Mouse (Mus musculus) frontal cortex, postnatal 25 days (tissue): ENCODE data around the gene Bbs9.
"Not testable (repeated sequence)": the region's sequence is repeated elsewhere in the genome, so short reads cannot be mapped to it uniquely, and the experiment has no call there.

Experiments
- DNase-seq, 2 experiments: peaks; one replicate each; pipeline ENCODE4 v3.0.0; 2022; ENCODE audit warnings: low spot score in 2 of 2

Gene Bbs9

DNA sequence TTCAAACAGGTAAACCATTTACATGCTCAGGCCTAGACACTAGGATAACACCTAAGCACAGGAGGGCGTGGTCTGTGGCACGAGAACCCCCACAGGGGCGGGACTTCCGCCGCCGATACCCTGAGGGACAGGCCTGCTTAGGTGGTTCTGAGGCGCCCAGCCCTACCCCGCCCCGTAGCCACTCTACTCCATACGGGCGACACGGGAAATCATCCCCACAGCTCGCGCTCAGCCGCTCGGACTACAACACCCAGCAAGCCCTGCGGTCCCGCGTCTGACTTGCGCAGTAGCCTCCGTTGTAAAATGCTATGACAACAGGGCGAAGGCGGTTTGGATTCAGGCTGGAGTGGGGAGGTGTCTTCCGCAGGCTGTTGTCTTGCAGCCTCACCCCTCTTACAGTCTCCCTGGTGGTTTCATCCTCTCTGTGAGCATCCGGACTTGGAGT lies at the start of gene Bbs9:
Bbs9 (plus strand) TSS at position 292 of the 445 bp plus-strand sequence.
- DNase-seq: peak; percentile 87 to 89

DNA sequence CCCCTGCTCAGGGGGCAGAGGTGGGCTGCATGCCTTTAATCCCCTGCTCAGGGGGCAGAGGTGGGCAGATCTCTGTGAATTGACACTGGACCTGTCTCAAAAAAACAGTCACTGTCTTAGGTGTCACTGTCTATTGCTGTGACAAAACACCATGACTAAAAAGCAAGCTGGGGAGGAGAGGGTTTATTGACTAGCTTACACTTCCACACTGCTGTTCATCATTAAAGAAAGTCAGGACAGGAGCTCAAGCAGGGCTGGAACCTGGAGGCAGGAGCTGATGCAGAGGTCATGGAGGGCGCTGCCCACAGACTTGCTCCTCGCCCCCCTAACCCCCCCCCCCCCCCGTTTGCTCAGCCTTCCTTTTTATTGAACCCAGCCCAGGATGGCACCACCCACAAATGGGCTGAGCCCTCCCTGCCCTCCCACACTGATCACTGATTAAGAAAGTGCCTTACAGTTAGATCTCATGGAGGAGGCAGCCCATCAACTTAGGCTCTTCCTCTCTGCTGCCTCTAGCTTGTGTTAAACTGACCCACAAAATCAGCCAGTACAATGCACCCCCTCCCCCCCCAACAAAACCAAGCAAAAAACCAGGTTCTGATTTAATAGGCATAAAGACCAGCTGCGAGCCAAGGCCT lies 47.4 kb upstream of the Bbs9 start:
- no peak for DNase-seq

DNA sequence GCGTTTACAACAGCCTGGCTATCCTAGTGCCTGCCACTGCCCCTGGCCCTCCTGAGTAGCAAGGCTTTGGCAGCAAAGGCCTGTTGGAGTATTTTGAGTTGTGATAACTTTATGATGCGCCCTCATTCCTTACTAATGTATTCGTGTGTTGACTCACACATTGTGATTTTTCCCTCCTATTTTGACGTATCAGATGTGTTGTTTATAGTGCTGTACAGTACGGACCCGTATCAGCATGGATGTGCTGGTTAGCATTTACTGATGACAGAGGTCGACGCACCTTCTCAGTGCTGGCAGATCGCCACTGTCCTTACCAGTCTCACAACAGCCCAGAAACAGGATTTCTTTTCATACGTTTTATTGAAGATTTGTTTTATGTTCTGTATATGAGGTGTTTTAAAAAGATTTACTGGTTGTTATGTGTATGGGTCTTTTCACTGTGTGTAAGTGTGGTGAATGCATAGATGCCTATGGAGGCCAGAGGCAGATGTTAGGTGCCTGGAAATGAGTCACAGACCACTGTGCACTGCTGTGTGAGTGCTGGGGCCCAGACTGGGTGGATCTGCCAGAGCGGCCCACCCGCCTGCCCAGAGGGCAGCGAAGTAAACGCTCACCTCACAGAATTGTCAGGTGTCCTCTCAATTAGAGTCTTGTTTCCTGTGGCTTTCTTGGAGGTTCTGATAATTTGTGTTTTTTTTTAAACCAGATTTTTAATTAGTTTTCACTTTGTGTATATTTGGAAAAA lies 46.7 kb upstream of the Bbs9 start:
- no peak for DNase-seq

DNA sequence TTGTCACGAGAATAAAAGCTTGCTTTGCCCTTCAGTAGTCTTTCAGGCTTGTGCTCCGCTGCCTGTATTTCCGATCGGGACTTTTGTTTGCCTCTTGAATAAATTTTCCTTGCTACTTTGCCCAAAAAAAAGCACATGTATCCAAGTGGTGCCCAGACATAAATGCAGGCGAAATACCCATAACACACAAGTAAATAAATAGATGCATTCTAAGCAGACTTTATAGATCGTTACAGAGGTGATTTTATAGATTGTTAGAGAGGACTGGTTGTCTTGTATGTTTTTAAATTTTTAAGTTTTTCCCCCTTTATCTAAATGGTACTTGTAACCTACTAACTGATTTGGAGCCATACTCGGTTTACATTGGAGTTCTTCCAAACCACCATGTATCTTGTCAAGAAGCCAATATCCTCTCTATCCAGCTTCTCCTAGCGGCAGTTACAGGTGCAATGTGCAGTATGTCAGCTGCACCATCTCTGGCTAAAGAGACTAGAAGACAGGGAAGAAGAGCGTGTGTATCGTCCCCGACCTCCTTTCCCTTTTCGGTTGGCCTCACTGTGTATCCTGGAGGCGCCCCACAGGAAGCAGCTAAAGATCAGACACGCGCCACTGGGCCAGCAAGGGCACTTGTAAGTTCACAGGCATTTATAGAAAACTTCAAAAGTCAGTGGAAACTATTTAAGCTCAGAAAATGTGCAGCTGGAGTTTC lies 45.8 kb upstream of the Bbs9 start:
- no peak for DNase-seq

DNA sequence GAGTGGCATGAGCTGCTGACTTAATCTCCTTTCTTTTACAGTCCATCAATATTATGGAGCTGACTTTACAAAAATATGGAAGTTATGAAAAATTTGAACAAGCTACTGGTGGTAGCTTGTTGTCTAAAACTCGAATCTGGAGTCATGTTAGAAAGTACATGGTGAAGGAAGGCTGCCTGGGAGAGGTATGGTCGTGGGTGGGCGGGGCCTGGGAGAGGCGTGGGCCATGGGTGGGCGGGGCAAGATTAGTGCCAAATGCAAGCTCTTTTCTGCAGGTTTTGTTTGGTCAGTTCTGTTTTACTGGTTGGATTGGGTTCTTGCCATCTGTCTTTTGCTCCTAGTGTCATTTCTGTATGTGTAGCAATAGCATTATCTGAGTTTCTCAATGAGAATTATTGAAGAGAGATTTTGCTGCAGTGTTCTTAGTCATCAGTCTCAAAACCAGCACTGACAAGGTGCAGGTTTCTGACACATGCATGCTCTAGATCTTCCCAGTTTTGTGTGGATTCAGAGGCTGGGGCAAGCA lies 45.1 kb upstream of the Bbs9 start:
- DNase-seq: no peak

DNA sequence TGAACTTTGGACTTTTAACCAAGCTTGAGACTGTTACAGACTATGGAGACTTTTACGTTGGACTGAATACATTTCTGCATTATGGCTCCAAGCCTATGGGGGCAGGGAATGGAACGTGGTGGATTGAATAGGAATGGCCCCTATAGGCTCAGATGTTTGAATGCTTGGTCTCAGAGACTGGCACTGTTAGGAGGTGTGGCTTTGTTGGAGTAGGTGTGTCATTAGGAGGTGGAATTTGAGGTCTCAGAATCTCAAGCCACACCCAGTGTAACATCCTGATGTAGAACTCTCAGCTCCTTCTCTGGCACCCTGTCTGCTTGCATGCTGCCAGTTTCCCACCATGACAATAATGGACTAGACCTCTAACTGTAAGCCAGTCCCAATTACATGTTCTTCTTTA lies 42.3 kb upstream of the Bbs9 start:
- DNase-seq: no peak

DNA sequence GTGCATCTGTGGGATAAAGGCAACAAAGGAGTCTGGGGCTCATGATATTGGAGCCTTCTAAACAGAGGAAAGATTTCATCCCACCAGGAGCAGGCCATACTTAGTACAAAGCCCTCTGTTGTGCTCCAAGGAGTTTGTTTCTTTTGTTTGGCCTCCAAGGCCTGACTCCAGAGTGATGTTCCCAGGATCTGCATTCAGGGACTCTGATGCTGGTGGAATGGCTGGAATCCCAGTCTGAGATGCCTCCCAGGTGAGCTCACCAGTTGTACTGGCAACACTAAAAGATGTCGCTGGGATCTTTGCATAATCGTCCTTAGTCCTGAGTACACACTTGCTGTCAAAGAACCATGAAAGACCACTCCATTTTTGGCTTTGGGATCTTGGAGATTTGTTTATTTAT lies 41.4 kb upstream of the Bbs9 start:
- DNase-seq: no peak

DNA sequence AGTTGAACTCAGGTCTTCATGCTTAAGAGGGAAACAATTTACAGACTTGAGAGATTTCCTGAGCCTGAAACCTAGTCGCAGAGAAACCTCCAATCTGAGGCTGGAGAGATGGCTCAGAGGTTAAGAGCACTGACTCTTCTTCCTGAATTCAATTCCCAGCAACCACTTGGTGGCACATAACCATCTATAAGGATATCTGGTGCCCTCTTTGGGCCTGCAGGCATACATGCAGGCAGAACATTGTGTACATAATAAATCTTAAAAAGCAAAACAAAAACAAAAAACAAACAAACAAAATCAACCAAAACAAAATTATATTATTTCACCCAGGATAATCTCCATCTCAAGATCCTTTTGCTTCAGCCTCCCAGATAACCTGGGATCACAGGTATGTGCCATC lies 36.7 kb upstream of the Bbs9 start:
- DNase-seq: no peak

DNA sequence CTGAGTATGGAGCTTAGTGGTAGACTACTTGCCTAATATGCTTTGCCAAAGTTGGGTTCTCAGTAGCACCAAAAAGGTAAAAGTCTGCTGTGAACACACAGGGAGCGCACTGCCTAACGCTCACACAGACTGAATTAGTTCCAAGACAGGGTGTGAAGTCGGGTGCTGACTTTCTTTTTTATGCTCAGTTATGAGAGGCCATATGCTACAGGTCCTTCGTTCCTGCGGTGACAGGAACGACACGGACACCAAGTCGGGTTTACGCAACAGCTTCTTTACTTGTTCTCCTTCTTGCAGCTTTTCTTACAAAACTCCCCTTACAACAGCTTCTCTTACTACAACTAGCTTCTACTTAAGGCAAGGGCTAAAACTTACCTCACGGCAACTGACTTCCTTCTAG lies 32.4 kb upstream of the Bbs9 start:
- DNase-seq: no peak

DNA sequence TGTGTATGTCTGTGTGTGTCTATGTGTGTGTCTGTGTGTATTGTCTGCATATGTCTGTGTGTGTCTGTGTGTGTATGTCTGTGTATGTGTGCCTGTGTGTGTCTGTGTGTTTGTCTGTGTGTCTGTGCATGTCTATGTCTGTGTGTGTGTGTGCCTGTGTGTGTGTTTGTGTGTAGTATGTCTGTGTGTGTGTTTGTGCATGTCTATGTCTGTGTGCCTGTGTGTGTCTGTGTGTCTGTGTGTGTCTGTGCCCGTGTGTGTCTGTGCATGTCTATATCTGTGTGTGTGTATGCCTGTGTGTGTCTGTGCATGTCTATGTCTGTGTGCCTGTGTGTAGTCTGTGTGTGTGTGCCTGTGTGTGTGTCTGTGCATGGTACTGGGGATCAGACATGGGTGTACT lies 30.4 kb upstream of the Bbs9 start:
- no peak for DNase-seq

DNA sequence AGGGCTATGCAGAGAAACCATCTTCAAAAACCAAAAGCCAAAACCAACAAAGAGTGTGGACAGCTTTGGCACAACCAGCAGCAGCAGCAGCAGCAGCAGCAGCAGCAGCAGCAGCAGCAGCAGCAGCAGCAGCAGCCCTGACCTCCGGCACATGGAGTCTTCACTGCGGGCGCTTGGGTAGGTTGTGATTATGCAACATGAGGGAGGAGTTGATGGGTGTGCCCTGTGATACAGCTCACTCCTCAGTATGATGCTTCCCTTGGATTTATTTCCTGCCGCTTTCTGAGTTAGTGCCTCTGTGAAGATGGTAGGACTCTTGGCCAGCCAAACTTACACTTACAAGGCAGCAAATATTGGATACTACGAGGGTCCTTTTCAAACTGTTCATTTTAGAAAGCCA lies 28.3 kb upstream of the Bbs9 start:
- DNase-seq: no peak

DNA sequence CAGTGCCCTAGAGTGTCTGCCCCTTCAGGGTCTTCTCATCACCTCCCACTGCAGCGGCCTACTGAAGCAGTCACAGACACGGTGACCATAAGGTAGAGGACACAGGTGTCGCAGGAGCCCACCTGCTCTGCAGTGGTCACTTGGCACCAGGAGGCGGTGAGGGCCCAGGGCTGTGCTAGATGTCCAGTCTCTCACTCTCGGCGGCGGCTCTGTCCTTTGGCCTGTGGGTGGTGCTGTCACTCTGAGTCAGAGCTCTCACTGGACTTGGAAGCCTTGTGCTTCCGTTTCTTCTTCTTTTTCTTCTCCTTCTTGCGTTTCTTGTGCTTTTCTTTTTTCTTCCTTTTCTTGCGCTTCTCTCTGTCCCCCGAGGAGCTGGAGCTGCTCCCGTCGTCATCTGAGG lies 27.1 kb upstream of the Bbs9 start:
- no peak for DNase-seq

DNA sequence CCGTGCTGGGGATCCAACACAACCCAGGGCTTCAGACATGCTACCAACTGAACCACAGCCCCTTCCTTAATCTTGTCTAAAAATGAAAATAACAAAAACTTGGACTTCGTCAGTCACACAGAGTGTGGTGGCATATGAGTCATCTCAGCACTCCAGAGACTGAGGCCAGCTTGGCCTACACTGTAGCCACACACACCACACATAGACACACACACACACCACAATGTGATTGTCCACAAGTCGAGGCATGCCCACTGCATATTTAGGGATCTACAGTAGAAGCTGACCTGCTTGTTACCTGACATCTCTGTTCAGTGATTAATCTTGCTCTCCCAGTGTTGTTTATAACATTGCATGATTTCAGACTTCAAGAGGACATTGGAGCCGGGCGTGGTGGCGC lies 26.3 kb upstream of the Bbs9 start:
- no peak for DNase-seq

DNA sequence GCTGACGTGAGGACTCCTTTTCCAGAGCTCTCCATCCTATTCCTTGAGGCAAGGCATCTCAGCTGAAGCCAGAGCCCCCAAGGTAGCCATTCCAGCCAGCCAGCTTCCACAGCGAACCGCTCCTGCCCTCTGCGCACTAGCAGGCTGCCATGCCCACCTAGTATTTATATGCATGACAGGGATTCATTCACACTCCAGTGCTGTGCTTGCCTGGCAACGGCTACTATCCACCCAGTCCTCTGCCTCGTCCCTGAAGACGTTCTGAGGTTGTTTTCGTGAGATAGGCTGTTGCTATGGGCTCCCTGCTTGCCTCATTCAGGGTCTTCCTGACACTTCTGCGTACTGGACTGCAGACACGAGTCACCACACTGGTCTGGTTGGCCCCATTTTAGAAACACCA lies 22.8 kb upstream of the Bbs9 start:
- DNase-seq: no peak

DNA sequence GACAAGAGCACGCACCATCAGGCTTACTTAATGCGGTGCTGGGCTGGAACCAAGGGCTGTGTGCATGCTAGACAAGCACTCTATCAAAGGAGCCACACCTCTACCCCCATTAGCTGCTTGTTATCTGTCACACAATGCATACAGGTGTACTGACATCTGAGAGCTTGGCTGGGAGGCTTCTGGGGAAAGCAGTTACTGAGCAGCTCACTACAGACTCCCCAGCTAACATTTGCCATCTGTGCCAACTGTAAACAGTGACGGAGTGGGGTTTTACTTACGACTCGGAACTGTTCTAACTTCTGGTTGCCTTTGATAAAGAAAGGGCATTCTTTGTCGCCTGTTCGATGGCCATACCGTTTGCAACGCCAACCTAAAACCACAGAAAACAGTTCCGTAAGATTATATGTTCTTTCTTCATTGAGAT lies 22.0 kb upstream of the Bbs9 start:
- DNase-seq: no peak

DNA sequence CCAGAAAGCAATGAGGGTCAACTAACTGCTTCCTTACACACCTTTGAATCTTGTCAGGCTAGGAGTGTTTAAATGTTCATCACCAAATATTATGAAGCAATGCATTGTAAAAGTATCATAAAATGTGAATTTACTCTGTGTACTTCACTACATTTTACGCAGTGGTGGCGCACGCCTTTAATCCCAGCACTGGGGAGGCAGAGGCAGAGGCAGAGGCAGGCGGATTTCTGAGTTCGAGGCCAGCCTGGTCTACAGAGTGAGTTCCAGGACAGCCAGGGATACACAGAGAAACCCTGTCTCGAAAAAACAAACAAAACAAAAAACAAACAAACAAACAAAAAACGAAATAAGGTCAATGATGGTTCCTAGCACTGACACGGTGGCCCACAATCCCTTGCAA lies 21.5 kb upstream of the Bbs9 start, which contains the start of gene Gm17545:
Gm17545 (plus strand) TSS at position 301 of the 400 bp plus-strand sequence.
- not testable (repeated sequence) for DNase-seq

DNA sequence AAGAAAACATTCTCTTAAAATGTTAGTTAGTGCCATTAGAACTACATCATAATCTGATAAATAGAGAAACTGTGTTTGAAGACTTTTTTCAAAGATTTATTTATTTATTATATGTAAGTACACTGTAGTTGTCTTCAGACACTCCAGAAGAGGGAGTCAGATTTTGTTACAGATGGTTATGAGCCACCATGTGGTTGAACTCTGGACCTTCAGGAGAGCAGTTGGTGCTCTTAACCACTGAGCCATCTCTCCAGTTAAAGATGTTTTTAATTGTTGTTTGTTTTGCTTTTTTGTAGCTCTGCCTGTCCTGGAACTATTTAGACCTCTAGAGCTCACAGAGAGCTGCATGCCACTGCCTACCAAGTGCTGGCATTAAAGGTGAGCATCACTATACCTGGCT lies 20.5 kb upstream of the Bbs9 start:
- no peak for DNase-seq

DNA sequence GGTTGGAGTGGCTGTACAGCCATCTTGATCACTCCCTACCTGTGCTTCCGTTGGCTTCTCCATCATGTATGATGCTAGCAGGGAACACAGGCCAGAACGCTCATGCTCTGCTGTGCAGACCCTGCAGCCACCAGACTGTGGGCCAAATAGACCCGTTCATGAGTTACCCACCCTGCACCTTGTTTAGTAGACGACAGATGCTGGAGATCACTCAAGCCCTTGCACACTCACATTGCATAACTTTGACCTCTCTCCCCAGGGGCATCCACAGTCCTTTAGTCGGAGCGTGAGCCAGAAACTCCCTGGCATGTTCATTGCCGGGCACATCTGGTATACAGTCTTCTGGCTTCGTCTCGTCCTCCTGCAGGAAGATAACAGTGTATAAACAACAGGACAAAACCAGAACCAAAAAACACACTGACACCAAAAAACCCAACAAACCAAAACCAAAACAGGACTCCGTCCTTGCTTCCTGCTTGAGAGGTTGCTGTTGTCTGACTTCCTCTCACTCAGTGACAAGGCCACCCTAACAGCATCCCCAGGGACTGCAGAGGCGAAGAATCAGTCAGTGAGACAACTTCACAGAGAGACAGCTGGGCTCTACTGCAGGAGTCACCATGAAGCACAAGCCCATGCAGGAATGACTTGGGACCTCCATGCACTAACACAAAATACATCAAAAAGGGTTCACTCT lies 18.2 kb upstream of the Bbs9 start:
- no peak for DNase-seq

DNA sequence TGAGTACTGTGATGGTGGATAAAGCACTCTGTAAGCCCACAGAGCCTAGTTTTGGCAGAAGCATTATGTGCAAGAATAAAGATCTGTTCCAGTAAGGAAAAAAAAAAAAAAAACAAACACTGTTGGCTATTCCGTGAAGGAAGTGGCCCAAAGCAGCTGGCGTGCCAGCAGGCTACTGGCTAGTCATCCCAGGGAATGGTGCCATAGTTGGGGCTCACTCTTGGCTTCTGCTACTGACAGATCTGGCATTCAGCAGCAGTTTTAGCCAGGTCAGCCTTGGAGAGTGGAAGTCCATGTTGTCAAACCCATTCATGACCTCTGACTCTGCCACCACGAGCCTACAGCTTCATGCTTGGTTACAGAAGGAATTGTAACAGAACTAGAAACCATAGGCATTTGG lies 13.6 kb upstream of the Bbs9 start:
- DNase-seq: no peak

DNA sequence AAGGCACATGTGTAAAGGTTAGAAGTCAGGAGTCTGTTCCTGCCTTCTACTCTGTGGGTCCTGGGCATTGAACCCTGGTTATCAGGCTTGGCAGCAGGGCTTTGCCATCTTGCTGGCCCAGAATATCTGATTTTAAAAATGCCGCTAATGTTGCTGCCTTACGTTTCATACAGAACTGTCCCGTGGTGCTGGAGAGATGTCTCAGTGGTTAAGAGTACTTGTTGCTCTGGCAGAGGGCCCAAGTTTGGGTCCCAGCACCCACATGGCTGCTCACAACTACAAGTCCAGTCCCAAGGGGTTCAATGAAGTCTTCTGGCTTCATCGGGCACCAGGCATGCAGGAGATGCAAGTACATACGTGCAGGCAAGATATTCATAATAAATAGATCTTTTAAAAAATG lies 9.3 kb upstream of the Bbs9 start:
- no peak for DNase-seq

DNA sequence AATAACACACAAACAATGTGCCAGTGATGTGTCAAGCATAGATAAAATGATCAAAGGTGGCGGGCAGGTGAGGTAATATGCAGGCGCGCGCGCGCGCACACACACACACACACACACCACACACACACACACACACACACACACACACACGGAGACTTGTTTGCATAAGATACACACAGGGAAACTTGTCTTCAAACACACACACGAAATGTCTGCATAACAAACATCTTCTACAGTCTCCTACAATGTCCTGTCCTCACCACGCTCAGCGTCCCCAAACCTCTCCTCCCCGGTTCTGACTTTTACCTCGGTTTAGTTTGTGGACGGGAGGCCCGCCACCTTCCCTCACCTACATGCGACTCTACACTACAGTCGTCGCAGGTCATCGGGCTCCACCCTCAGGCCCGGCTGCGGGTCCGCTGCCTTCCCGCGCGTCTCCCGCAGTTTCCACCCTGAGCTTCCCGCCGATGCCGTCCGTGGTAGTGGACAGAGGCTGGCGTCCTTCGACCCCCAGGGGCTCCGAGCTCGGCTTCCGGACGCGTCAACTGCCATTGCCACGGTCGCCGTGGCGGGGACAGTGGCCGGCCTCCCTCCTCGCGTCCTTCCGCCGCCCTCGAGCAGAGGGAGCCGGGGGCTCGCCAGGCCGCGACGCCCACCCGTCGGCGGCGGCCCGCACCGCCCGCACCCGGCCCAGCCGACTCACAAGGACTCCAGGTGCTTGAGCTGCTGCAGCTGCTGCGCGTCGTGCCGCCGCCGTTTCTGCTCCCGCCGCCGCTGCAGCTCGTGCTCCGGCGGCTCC lies 7.9 kb upstream of the Bbs9 start:
- no peak for DNase-seq
